Mouse (Mus musculus) CH12.LX (cell line): Measurements from ENCODE around the gene Ptch2. TPM values are rescaled to one million over a fixed set of nuclear protein-coding genes. Genes with fewer than 3 reads are reported as not detected.

ENCODE experiments used
- DNase-seq: peaks from one replicate; pipeline ENCODE4 v3.0.0-alpha.2; 2013; ENCODE audit errors: extremely low read depth
- H3K27ac ChIP-seq: 2 replicates; pipeline ENCODE4 v1.5.1; 2012; ENCODE audit warnings: low read depth, mild to moderate bottlenecking, control low read depth, moderate library complexity; ENCODE audit not compliant: insufficient read depth
- H3K27me3 ChIP-seq: replicated peaks from 2 replicates; pipeline ENCODE3; 2012; ENCODE audit warnings: inconsistent platforms
- H3K36me3 ChIP-seq, 2 experiments: replicated peaks in 1 of 2; 2 replicates each; pipeline versions ENCODE3 to v1.6.1; 2012; ENCODE audit warnings: inconsistent platforms in 1 of 2, low read length in 1 of 2, mild to moderate bottlenecking in 1 of 2, mixed read lengths in 1 of 2, moderate library complexity in 1 of 2; ENCODE audit not compliant: control insufficient read depth in 1 of 2, insufficient read depth in 1 of 2
- H3K4me1 ChIP-seq, 2 experiments: 2 replicates each; pipeline ENCODE4 v1.6.1; 2012; ENCODE audit warnings: inconsistent platforms in 1 of 2, moderate library complexity in 1 of 2; ENCODE audit not compliant: insufficient read depth in 2 of 2, control insufficient read depth in 1 of 2
- H3K4me2 ChIP-seq: 2 replicates; pipeline ENCODE4 v1.6.1; 2012; ENCODE audit warnings: low read depth, mild to moderate bottlenecking, control low read depth; ENCODE audit not compliant: poor library complexity, insufficient read depth, severe bottlenecking
- H3K4me3 ChIP-seq, 3 experiments: fragments of 150-350 bp in 1 of 3; sonication (generic) in 1 of 3; replicated peaks in 1 of 3; 2 replicates each; pipeline versions ENCODE3 to v1.5.1; 2011 to 2012; ENCODE audit warnings: low read depth in 2 of 3, low read length in 2 of 3, mild to moderate bottlenecking in 2 of 3, moderate library complexity in 2 of 3, control low read depth in 1 of 3, improper control_type of control experiment in 1 of 3, inconsistent platforms in 1 of 3, mixed read lengths in 1 of 3; ENCODE audit not compliant: poor library complexity in 1 of 3
- H3K79me2 ChIP-seq: replicated peaks from 2 replicates; pipeline ENCODE4 v1.6.1; 2012; ENCODE audit warnings: mild to moderate bottlenecking, moderate library complexity; ENCODE audit not compliant: control insufficient read depth, poor library complexity, insufficient read depth, severe bottlenecking; ENCODE audit errors: extremely low read depth
- H3K9ac ChIP-seq: 2 replicates; pipeline ENCODE4 v1.6.1; 2012; ENCODE audit warnings: low read depth, mild to moderate bottlenecking, control low read depth, moderate library complexity; ENCODE audit not compliant: insufficient read depth
- H3K9me3 ChIP-seq: replicated peaks from 2 replicates; pipeline ENCODE3; 2012; ENCODE audit warnings: low read length, inconsistent platforms, mixed read lengths
- BHLHE40 ChIP-seq: IDR thresholded peaks from 2 replicates; pipeline ENCODE4 v1.6.1; 2011; ENCODE audit warnings: mild to moderate bottlenecking, low read depth, low read length, improper control_type of control experiment
- CHD1 ChIP-seq: IDR thresholded peaks from 2 replicates; pipeline ENCODE4 v1.6.1; 2012; ENCODE audit warnings: low read depth, low read length, improper control_type of control experiment, inconsistent platforms
- CHD2 ChIP-seq: IDR thresholded peaks from 2 replicates; pipeline ENCODE4 v1.6.1; 2011; ENCODE audit warnings: low read length, improper control_type of control experiment
- CTCF ChIP-seq, 2 experiments: IDR thresholded peaks in 1 of 2; conservative IDR thresholded peaks in 1 of 2; 2 replicates each; pipeline ENCODE4 v1.5.1; 2011 to 2012; ENCODE audit warnings: low read depth in 2 of 2, low read length in 2 of 2, improper control_type of control experiment in 1 of 2, inconsistent platforms in 1 of 2, mild to moderate bottlenecking in 1 of 2, moderate library complexity in 1 of 2
- E2F4 ChIP-seq: IDR thresholded peaks from 2 replicates; pipeline ENCODE4 v1.6.1; 2011; ENCODE audit warnings: low read depth, low read length, improper control_type of control experiment; ENCODE audit not compliant: insufficient replicate concordance
- ELF1 ChIP-seq: IDR thresholded peaks from 2 replicates; pipeline ENCODE4 v1.6.1; 2014; ENCODE audit warnings: low read depth, mild to moderate bottlenecking, inconsistent platforms, low read length, improper control_type of control experiment
- EP300 ChIP-seq: IDR thresholded peaks from 2 replicates; pipeline ENCODE4 v1.6.1; 2011; ENCODE audit warnings: low read length, improper control_type of control experiment
- ETS1 ChIP-seq: conservative IDR thresholded peaks from 2 replicates; pipeline ENCODE4 v1.6.1; 2012; ENCODE audit warnings: low read depth, mild to moderate bottlenecking, inconsistent platforms, low read length, improper control_type of control experiment, moderate library complexity
- HCFC1 ChIP-seq: IDR thresholded peaks from 2 replicates; pipeline ENCODE4 v1.6.1; 2012; ENCODE audit warnings: low read depth, mild to moderate bottlenecking, inconsistent platforms, low read length, improper control_type of control experiment
- IRF4 ChIP-seq: IDR thresholded peaks from 2 replicates; pipeline ENCODE4 v1.6.1; 2014; ENCODE audit warnings: low read depth, mild to moderate bottlenecking, inconsistent platforms, low read length, improper control_type of control experiment
- JUN ChIP-seq: IDR thresholded peaks from 2 replicates; pipeline ENCODE4 v1.6.1; 2011; ENCODE audit warnings: low read depth, mild to moderate bottlenecking, low read length, improper control_type of control experiment, moderate library complexity; ENCODE audit not compliant: insufficient read depth
- JUND ChIP-seq: conservative IDR thresholded peaks from 2 replicates; pipeline ENCODE4 v1.6.1; 2011; ENCODE audit warnings: low read depth, low read length, improper control_type of control experiment
- KAT2A ChIP-seq: IDR thresholded peaks from 2 replicates; pipeline ENCODE4 v1.6.1; 2012; ENCODE audit warnings: low read length, improper control_type of control experiment, inconsistent platforms; ENCODE audit not compliant: insufficient replicate concordance
- MAFK ChIP-seq: IDR thresholded peaks from 2 replicates; pipeline ENCODE4 v1.6.1; 2011; ENCODE audit warnings: low read length, improper control_type of control experiment; ENCODE audit not compliant: insufficient replicate concordance
- MAX ChIP-seq: IDR thresholded peaks from 2 replicates; pipeline ENCODE4 v1.6.1; 2011; ENCODE audit warnings: low read length, improper control_type of control experiment
- MAZ ChIP-seq: IDR thresholded peaks from 2 replicates; pipeline ENCODE4 v1.6.1; 2012; ENCODE audit warnings: low read depth, mild to moderate bottlenecking, inconsistent platforms, low read length, improper control_type of control experiment, moderate library complexity
- MEF2A ChIP-seq: IDR thresholded peaks from 2 replicates; pipeline ENCODE4 v1.6.1; 2014; ENCODE audit warnings: low read depth, mild to moderate bottlenecking, inconsistent platforms, low read length, improper control_type of control experiment, borderline replicate concordance
- MYC ChIP-seq: IDR thresholded peaks from 2 replicates; pipeline ENCODE4 v1.6.1; 2011; ENCODE audit warnings: low read depth, mild to moderate bottlenecking, improper control_type of control experiment, low read length
- NELFE ChIP-seq: IDR thresholded peaks from 2 replicates; pipeline ENCODE4 v1.6.1; 2011; ENCODE audit warnings: low read depth, low read length, improper control_type of control experiment
- PAX5 ChIP-seq: IDR thresholded peaks from 2 replicates; pipeline ENCODE4 v1.6.1; 2012; ENCODE audit warnings: low read length, inconsistent platforms, mixed read lengths
- POLR2A ChIP-seq: IDR thresholded peaks from 2 replicates; pipeline ENCODE4 v1.6.1; 2011; ENCODE audit warnings: low read depth, mild to moderate bottlenecking, improper control_type of control experiment, low read length
- RAD21 ChIP-seq: IDR thresholded peaks from 2 replicates; pipeline ENCODE4 v1.6.1; 2011; ENCODE audit warnings: low read depth, mild to moderate bottlenecking, low read length, improper control_type of control experiment, moderate library complexity
- RCOR1 ChIP-seq: conservative IDR thresholded peaks from 2 replicates; pipeline ENCODE4 v1.6.1; 2012; ENCODE audit warnings: low read depth, mild to moderate bottlenecking, inconsistent platforms, low read length, improper control_type of control experiment
- SIN3A ChIP-seq: IDR thresholded peaks from 2 replicates; pipeline ENCODE4 v1.6.1; 2012; ENCODE audit warnings: low read length, improper control_type of control experiment, inconsistent platforms
- SMC3 ChIP-seq: IDR thresholded peaks from 2 replicates; pipeline ENCODE4 v1.6.1; 2011; ENCODE audit warnings: low read depth, low read length, improper control_type of control experiment
- USF1 ChIP-seq: IDR thresholded peaks from 2 replicates; pipeline ENCODE4 v1.6.1; 2014; ENCODE audit warnings: low read depth, mild to moderate bottlenecking, inconsistent platforms, low read length, improper control_type of control experiment
- USF2 ChIP-seq: conservative IDR thresholded peaks from 2 replicates; pipeline ENCODE4 v1.6.1; 2011; ENCODE audit warnings: low read depth, low read length, improper control_type of control experiment
- ZC3H11A ChIP-seq: IDR thresholded peaks from 2 replicates; pipeline ENCODE4 v1.6.1; 2012; ENCODE audit warnings: low read depth, mild to moderate bottlenecking, inconsistent platforms, low read length, improper control_type of control experiment
- ZKSCAN1 ChIP-seq: IDR thresholded peaks from 2 replicates; pipeline ENCODE4 v1.6.1; 2012; ENCODE audit warnings: low read depth, inconsistent platforms, low read length, improper control_type of control experiment, borderline replicate concordance
- ZMIZ1 ChIP-seq: IDR thresholded peaks from 2 replicates; pipeline ENCODE4 v1.6.1; 2012; ENCODE audit warnings: low read depth, mild to moderate bottlenecking, inconsistent platforms, low read length, improper control_type of control experiment
- dilution Hi-C: fragments of 300-500 bp; cut with MboI; formaldehyde crosslinking; loops from 2 replicates; pipeline ENCODE4 v1.14.3; 2020; ENCODE audit warnings: low sequenced_read_pairs; ENCODE audit not compliant: extremely low pct_unique_long_range_greater_than_20kb, extremely low pct_ligation_motif_present
- in situ Hi-C: fragments of 300-500 bp; cut with MboI; formaldehyde crosslinking; loops from 3 replicates; pipeline ENCODE4 v1.14.3; 2019; ENCODE audit warnings: low sequenced_read_pairs, low pct_ligation_motif_present, low pct_unique_long_range_greater_than_20kb, mixed read lengths
- polyA plus RNA-seq: library from polyadenylated mRNA; unstranded; fragments of >175 nt; gene quantifications from 2 replicates; pipeline ENCODE4 v1.2.1, GENCODE M21; 2012; ENCODE audit warnings: low read depth; ENCODE audit not compliant: insufficient read length
- total RNA-seq, 2 experiments: library from RNA; depleted of rRNA; stranded (reverse); fragments of 300-350 nt in 1 of 2; fragments of >200 nt in 1 of 2; gene quantifications; 2 replicates each; pipeline ENCODE4 v1.2.3; 2012 to 2014

Ptch2 gene
- total and polyA plus RNA-seq, 3 experiments, result 0.21 to 0.79 TPM; not detected in 1

GRCm38 (mm10) chr4:117124218-117124517, 28.3 kb downstream of the Ptch2 start:
- Histone ChIP-seq H3K27ac (peak overlapping the region; percentile 94), H3K4me1 (peaks cover 18 to 72% of the 10 kb centered on the region in 2 experiments), H3K4me3 (peak overlapping the region; percentile 39 to 49 (median 43)), H3K27me3 (no peaks in the 10 kb centered on the region), H3K9me3 (no peaks in the 10 kb centered on the region), H3K9ac (peak overlapping the region; percentile 54), H3K4me2 (peak overlapping the region; percentile 64), H3K79me2 (peaks cover 8% of the 10 kb centered on the region; the same call in 1 of the 2 replicates), H3K36me3 (peaks cover 14 to 19% of the 10 kb centered on the region in 2 experiments)
- no peak for DNase-seq
- dilution Hi-C loops (no loop called here), in situ Hi-C loops (no loop called here)
- no peak for TF ChIP-seq PAX5
- 0 out of 2 replicates have a peak, but pooled peaks have one; percentile 8 for TF ChIP-seq POLR2A
- TF ChIP-seq MAFK, result peak; percentile 99

- Histone ChIP-seq H3K36me3 (peaks cover 16 to 22% of the 10 kb centered on the region in 2 experiments), H3K4me1 (peaks cover 18 to 70% of the 10 kb centered on the region in 2 experiments), H3K4me2 (peak overlapping the region; percentile 64), H3K4me3 (peak overlapping the region in 2 of 3 experiments; percentile 15 to 38), H3K9me3 (no peaks in the 10 kb centered on the region), H3K27me3 (no peaks in the 10 kb centered on the region), H3K9ac (peak overlapping the region; percentile 54), H3K27ac (peak overlapping the region; percentile 94), H3K79me2 (peaks cover 5% of the 10 kb centered on the region; the same call in 1 of the 2 replicates)
- peak; percentile 92 for DNase-seq
- dilution Hi-C loops, result no loop called here
- in situ Hi-C loops, result no loop called here
- peak; percentile 66 for TF ChIP-seq EP300
- TF ChIP-seq POLR2A, result peak; percentile 65
- peak; percentile 49 for TF ChIP-seq HCFC1
- no peak for TF ChIP-seq E2F4
- TF ChIP-seq USF1, result no peak
- TF ChIP-seq KAT2A, result 0 out of 2 replicates have a peak, but pooled peaks have one; percentile 22
- peak; percentile 57; the same call in 1 of the 2 replicates for TF ChIP-seq MAX
- peak; percentile 69 for TF ChIP-seq BHLHE40
- TF ChIP-seq MYC, result peak; percentile 83
- peak; percentile 79 for TF ChIP-seq ETS1
- TF ChIP-seq ZC3H11A, result no peak
- TF ChIP-seq USF2, result no peak
- TF ChIP-seq ELF1, result peak; percentile 57
- TF ChIP-seq RCOR1, result 0 out of 2 replicates have a peak, but pooled peaks have one; percentile 24
- TF ChIP-seq MAFK, result no peak
- no peak for TF ChIP-seq PAX5
- peak; percentile 71 for TF ChIP-seq NELFE
- TF ChIP-seq JUN, result peak; percentile 52
- peak; percentile 71 for TF ChIP-seq CHD2
- TF ChIP-seq ZKSCAN1, result no peak
- peak; percentile 77 for TF ChIP-seq ZMIZ1
- TF ChIP-seq MEF2A, result peak; percentile 58; the same call in 1 of the 2 replicates
- TF ChIP-seq CTCF (conservative IDR thresholded peaks at IDR 0.05 in 1 of 2, IDR thresholded peaks at IDR 0.05 in 1 of 2; ENCODE audit: low read depth in 2 of 2, low read length in 2 of 2), result peak in 1 of 2 experiments; percentile 21; a peak in 1 of 4 replicates
- peak; percentile 8; the same call in 1 of the 2 replicates for TF ChIP-seq JUND
- TF ChIP-seq IRF4, result peak; percentile 27; the same call in 1 of the 2 replicates
- TF ChIP-seq RAD21, result no peak
- TF ChIP-seq SIN3A, result peak; percentile 77
- TF ChIP-seq CHD1, result no peak
- TF ChIP-seq SMC3, result no peak
- TF ChIP-seq MAZ, result peak; percentile 90
Measured at GRCm38 (mm10) chr4:117124518-117125347, 28.9 kb downstream of the Ptch2 start.
